Mouse (Mus musculus) neural tube, embryonic 15.5 days (tissue): ENCODE results near the gene Cdk16. TPM values are rescaled to one million over a fixed set of nuclear protein-coding genes. Genes with fewer than 3 reads are reported as not detected.

Source experiments
- polyA plus RNA-seq: library from polyadenylated mRNA; unstranded; fragments of >200 nt; fragmentation: Nextera tagmentation; extraction: Ambion mirVana; gene quantifications from 2 replicates; pipeline ENCODE4 v1.2.1, GENCODE M21; 2015

Gene Cdk16
- polyA plus RNA-seq, 1 experiment from 2014 or later, result 167 TPM

Other genes with a start within 250 kb of the Cdk16 start
- 0.58 and 0.83 TPM in 2 replicates for gene Rgn, start 138.2 kb upstream of the Cdk16 start, polyA plus RNA-seq
- 47.2 and 52.2 TPM in 2 replicates for gene Rbm10, start 70.5 kb upstream of the Cdk16 start, polyA plus RNA-seq
- gene Ndufb11, start 70.3 kb upstream of the Cdk16 start, polyA plus RNA-seq, result 244 and 252 TPM in 2 replicates
- 314 and 341 TPM in 2 replicates for gene Uba1, start 29.6 kb upstream of the Cdk16 start, polyA plus RNA-seq
- gene Usp11, start 16.0 kb downstream of the Cdk16 start, polyA plus RNA-seq, result 83.8 and 84.9 TPM in 2 replicates
- 352 and 406 TPM in 2 replicates for gene Araf, start 109.9 kb downstream of the Cdk16 start, polyA plus RNA-seq
- 5.8 and 8.2 TPM in 2 replicates for gene Timp1, start 182.2 kb downstream of the Cdk16 start, polyA plus RNA-seq
- 85.6 and 96.9 TPM in 2 replicates for gene Syn1, start 233.1 kb downstream of the Cdk16 start, polyA plus RNA-seq
- 5.5 and 5.6 TPM in 2 replicates for gene Cfp, start 243.6 kb downstream of the Cdk16 start, polyA plus RNA-seq